Mouse (Mus musculus): ENCODE measurements at regions not wholly inside any gene's neighbourhood (a gene's known extent, or its start where the extent isn't known, plus 50 kb on each side); places are given as distances from the start of the nearest gene placed in this dataset.

DNA sequence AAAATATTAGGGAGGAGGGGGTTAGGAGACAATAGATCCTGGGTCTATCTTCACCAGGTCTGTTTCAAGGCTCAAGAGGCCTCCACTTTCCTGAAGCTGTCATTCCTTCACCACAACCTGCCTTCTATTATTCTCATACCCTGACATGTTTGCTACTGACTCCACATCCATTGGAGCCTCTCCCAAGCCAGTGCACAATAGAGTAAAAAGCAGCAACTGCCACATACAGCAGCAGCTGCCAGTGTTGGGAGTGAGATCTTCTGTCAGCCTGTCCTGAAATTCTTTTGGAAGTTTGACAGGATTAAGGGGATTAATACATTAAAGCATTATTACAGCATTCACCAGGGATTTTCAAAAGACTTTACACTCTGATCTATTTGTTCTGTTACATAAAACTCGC is 441.8 kb downstream of the Cdk5rap2 start:
- Histone ChIP-seq H3K27ac (replicated peaks) (no peak overlapping the region), H3K4me2 (no peak overlapping the region), H3K4me3 (no peak overlapping the region), H3K9me3 (no peaks in the 10 kb centered on the region), H3K4me1 (replicated peaks) (no peaks in the 10 kb centered on the region), H3K9ac (no peak overlapping the region), H3K36me3 (no peaks in the 10 kb centered on the region), H3K27me3 (no peaks in the 10 kb centered on the region)
- ATAC-seq (ENCODE audit: low FRiP score, low read depth) = no peak
- WGBS = 77% methylated on average over 1 of the region's 1 CpGs
